Mouse (Mus musculus) liver, embryonic 13.5 days (tissue): ENCODE results near the gene D6Ertd527e. TPM values are rescaled to one million over a fixed set of nuclear protein-coding genes. Genes with fewer than 3 reads are reported as not detected.
"Not testable (repeated sequence)": the region's sequence is repeated elsewhere in the genome, so short reads cannot be mapped to it uniquely, and the experiment has no call there.

Source experiments
- ATAC-seq: fragments of 200-750 bp; cut with Nextera tagmentation; 2 replicates; pipeline ENCODE4 v1.8.0; 2017; ENCODE audit warnings: low read depth, mild to moderate bottlenecking, moderate number of reproducible peaks, moderate library complexity
- DNase-seq: peaks from one replicate; pipeline ENCODE4 v3.0.0; 2022
- H3K27ac ChIP-seq: fragments of 300-500 bp; sonication (generic); 2 replicates; pipeline ENCODE4 v1.5.1; 2015; ENCODE audit warnings: moderate library complexity, mild to moderate bottlenecking, inconsistent platforms
- H3K27me3 ChIP-seq: fragments of 300-500 bp; sonication (generic); 2 replicates; pipeline ENCODE4 v1.6.1; 2015; ENCODE audit warnings: mild to moderate bottlenecking, inconsistent platforms
- H3K36me3 ChIP-seq: fragments of 300-500 bp; sonication (generic); 2 replicates; pipeline ENCODE4 v1.6.1; 2015; ENCODE audit warnings: mild to moderate bottlenecking, inconsistent platforms
- H3K4me1 ChIP-seq: fragments of 300-500 bp; sonication (generic); replicated peaks from 2 replicates; pipeline ENCODE4 v1.6.1; 2015; ENCODE audit warnings: inconsistent platforms
- H3K4me2 ChIP-seq: fragments of 300-500 bp; sonication (generic); 2 replicates; pipeline ENCODE4 v1.6.1; 2015; ENCODE audit warnings: inconsistent platforms, mild to moderate bottlenecking, moderate library complexity
- H3K4me3 ChIP-seq: fragments of 300-500 bp; sonication (generic); replicated peaks from 2 replicates; pipeline ENCODE4 v1.5.1; 2015; ENCODE audit warnings: mild to moderate bottlenecking, inconsistent platforms
- H3K9ac ChIP-seq: fragments of 300-500 bp; sonication (generic); 2 replicates; pipeline ENCODE4 v1.6.1; 2015; ENCODE audit warnings: mild to moderate bottlenecking, inconsistent platforms
- H3K9me3 ChIP-seq: fragments of 300-500 bp; sonication (generic); replicated peaks from 2 replicates; pipeline ENCODE4 v1.6.1; 2016; ENCODE audit warnings: inconsistent platforms
- whole genome bisulfite sequencing: fragments of 180-500 bp; shearing (Covaris S2); methylation state at CpG from one replicate; pipeline ENCODE4 v1.1.7; 2015; ENCODE audit not compliant: insufficient replicate concordance; 5-methylcytosine and 5-hydroxymethylcytosine counted together
- polyA plus RNA-seq: library from polyadenylated mRNA; unstranded; fragments of >200 nt; fragmentation: Nextera tagmentation; extraction: Ambion mirVana; gene quantifications from 2 replicates; pipeline ENCODE4 v1.2.1, GENCODE M21; 2015

The D6Ertd527e gene
- polyA plus RNA-seq, 1 experiment from 2014 or later: not detected

DNA sequence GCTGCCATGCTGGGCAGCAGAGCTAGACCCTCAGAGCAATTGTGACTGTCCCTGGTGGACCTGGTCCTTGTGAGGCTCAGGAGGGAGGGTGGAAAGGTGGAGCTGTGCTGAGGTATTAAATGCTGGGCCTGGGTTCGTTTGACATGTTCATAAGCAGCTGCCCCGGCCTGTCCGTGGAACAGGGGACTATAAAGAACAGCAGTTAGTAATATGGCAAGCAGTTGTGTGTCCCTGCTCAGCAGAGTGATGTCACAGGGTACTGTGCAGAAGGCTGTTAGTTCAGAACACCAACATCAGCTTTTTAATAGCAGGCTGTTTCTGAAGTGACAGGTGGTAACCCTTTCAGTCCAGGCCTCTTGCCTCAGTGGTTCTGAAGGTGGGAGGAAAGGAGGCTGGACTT lies 13.7 kb upstream of the D6Ertd527e start:
- H3K36me3 ChIP-seq: peaks cover 31% of the 10 kb centered on the region
- DNase-seq: no peak
- ATAC-seq: no peak
- H3K9ac ChIP-seq: no peak overlapping the region
- H3K9me3 ChIP-seq: no peaks in the 10 kb centered on the region
- no peaks in the 10 kb centered on the region for H3K27me3 ChIP-seq
- H3K4me3 ChIP-seq: no peak overlapping the region
- peaks cover 22% of the 10 kb centered on the region for H3K4me1 ChIP-seq
- H3K4me2 ChIP-seq: no peak overlapping the region
- WGBS: 78% methylated on average over 3 of the region's 3 CpGs
- H3K27ac ChIP-seq: no peak overlapping the region

DNA sequence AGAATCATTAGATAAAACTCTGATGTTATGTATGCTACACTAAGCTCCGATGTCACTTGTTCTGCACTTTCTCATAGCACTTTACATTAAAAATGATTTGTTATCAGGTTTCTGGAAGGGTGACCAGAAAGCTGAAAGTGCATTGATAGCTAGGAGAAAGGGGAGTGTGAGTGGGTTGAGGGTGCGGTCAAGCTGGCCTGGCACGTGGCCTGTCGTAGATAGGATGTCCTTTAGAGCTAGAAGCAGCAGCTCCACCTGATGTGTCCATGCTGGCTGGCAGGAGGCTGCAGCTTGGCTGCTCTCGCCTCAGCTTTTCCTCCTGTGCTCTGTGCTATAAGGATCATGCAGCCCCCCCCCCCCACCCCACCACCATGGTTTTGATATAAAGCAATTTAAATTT lies 12.1 kb upstream of the D6Ertd527e start:
- no peak overlapping the region for H3K4me3 ChIP-seq
- 0 out of 2 replicates have a peak overlapping the region, but pooled peaks have one; percentile 13 for H3K27ac ChIP-seq
- peaks cover 19% of the 10 kb centered on the region for H3K36me3 ChIP-seq
- H3K4me2 ChIP-seq: no peak overlapping the region
- H3K27me3 ChIP-seq: no peaks in the 10 kb centered on the region
- H3K4me1 ChIP-seq: peaks cover 23% of the 10 kb centered on the region
- ATAC-seq (peak; percentile 77), DNase-seq (no peak)
- 36% methylated on average over 5 of the region's 5 CpGs for WGBS
- no peak overlapping the region for H3K9ac ChIP-seq
- no peaks in the 10 kb centered on the region for H3K9me3 ChIP-seq

DNA sequence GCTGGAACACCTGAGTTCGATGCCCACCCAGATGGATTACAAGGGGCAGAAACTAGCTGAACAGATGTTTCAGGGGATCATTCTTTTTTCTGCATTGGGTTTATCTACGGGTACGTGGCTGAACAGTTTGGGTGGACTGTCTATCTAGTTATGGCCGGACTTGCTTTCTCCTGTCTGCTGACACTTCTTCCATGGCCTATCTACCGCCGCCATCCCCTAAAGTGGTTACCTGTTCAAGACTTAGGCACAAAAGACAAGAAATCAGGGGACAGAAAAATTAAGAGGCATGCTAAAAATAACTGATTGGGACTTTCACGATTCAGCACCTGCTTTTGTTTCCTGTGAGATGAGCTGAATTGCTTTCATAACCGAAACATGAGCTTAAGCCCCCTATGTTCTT lies 10.9 kb upstream of the D6Ertd527e start:
- H3K4me3 ChIP-seq, H3K9ac ChIP-seq, H3K27me3 ChIP-seq, H3K9me3 ChIP-seq, H3K27ac ChIP-seq, H3K4me2 ChIP-seq, DNase-seq, ATAC-seq: not testable (repeated sequence)
- peaks cover 11% of the 10 kb centered on the region; the same call in 1 of the 2 replicates for H3K36me3 ChIP-seq
- 60% methylated on average over 8 of the region's 8 CpGs for WGBS
- H3K4me1 ChIP-seq: peaks cover 23% of the 10 kb centered on the region

DNA sequence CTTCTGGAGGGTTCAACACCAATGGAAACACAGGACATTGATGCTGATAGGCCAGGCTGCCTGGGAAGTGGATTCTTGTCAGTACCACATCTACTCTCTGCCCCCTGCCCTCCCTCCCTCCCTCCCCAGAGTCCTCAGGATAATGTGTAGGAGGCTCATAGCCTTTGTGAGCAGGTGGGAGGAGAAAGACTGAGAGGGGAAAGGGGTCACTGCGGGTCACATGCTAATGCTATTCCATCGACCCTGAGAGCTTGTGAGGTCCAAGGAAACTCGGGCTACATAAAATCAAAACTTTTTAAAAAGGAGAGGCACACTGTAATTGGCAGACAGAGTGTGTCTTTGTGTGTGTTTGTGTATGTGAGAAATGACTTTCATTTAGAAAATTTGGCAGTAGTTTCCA lies 5.3 kb upstream of the D6Ertd527e start:
- H3K27ac ChIP-seq: no peak overlapping the region
- H3K9ac ChIP-seq: no peak overlapping the region
- peaks cover 15% of the 10 kb centered on the region for H3K4me1 ChIP-seq
- no peak for ATAC-seq
- no peaks in the 10 kb centered on the region for H3K27me3 ChIP-seq
- H3K4me3 ChIP-seq: no peak overlapping the region
- 38% methylated on average over 3 of the region's 3 CpGs for WGBS
- H3K4me2 ChIP-seq: no peak overlapping the region
- H3K36me3 ChIP-seq: no peaks in the 10 kb centered on the region
- no peak for DNase-seq
- no peaks in the 10 kb centered on the region for H3K9me3 ChIP-seq

DNA sequence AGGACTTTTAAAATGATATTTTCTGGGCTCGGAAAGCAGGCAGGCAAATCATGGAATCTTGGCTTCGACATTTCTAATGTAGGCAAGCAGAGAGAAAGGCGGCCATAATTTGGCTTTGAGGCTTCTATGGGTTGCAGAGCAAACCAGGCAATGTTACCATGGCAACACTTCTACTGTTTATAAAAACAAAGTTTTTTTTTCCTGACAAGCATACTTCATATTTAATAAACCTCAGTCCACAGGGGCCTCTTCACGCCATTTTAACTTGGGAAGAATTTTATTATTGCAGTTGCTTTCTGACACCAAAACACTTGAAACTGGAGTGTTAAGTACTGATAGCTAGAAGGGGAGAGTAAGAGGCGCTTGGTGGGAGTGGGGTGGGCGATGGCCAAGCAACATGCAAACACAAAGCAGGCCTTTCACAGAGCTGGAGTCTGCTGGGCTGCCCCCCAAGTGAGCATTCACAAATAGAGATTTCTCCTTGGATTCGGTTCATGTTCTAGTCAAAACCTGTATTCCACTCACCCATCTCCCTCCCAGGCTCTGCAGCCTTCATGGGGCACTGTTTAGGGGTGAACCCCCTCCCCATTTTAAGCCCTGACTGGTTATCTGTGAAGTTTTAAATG lies 4.8 kb upstream of the D6Ertd527e start:
- Histone ChIP-seq H3K27ac (no peak overlapping the region), H3K36me3 (no peaks in the 10 kb centered on the region), H3K27me3 (no peaks in the 10 kb centered on the region), H3K4me3 (no peak overlapping the region), H3K9ac (no peak overlapping the region), H3K4me1 (peaks cover 15% of the 10 kb centered on the region), H3K4me2 (no peak overlapping the region), H3K9me3 (no peaks in the 10 kb centered on the region)
- WGBS: 61% methylated on average over 7 of the region's 7 CpGs
- ATAC-seq (no peak), DNase-seq (no peak)

DNA sequence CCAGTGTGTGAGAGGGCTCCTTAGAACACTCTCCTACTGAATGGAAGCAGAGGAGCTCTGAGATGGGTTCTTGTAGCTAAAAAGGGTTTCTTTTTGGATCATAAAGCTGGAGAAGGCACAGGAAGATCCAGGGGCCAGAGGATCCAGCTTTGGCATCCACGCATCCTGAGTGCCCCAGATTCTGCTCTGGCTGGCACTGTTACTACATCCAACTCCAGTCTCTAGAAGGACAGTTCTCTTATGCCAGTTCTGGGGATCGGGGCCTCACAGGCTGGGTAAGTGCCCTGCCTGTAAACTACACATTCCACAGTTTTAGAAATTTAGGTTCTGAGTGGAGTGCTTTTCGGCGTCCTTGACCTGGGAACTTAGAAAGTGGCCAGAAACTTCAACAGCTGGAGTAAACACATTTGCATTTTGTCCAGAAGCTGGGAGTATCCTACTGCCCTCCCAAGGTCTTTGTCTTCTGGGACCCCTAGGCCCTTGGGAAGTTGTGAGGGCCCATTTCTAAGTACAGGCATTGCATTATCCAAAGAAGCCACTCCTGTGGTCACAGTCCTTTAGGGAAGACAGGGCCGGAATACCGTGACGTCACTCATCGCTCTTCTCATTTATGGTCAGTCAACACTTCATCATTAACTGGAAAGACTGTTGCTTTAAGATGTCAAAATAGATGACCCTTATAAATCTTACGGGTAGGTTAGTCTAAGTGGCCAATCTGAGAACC lies 4.1 kb upstream of the D6Ertd527e start:
- Histone ChIP-seq H3K27ac (no peak overlapping the region), H3K4me1 (peaks cover 15% of the 10 kb centered on the region), H3K36me3 (no peaks in the 10 kb centered on the region), H3K9ac (no peak overlapping the region), H3K4me3 (no peak overlapping the region), H3K27me3 (no peaks in the 10 kb centered on the region), H3K9me3 (no peaks in the 10 kb centered on the region), H3K4me2 (no peak overlapping the region)
- 75% methylated on average over 9 of the region's 9 CpGs for WGBS
- ATAC-seq (no peak), DNase-seq (no peak)

DNA sequence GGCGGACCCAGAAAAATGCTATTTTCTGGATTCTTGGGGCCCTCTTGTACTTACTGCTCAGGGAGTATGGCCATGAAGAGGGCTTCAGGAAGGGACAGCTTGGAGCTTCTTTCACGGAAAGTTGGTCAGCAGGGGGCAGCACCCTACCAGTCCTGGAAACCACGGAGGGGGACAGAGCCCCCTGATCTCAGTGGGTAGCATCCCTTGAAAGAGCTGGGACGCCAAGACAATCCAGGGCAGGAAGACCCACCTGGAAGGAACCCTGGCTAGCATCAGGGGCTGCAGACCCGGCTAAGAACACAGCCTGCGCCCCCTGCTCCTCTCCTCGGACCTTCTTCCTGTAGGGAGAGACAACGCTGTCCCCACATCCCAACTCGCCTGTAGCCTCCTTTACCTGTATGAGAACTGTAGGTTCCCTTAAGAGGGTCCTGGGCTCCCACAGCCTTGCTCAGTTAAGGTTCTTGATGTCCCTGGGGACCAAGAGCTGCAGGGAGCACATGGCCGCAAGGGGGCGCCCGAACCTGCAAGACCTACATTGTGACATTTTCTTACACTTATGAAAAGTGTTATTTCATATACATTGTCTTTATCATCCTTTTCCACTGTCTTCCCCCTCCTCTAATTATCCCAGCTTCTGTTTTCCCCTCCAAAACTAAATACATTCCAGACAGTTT lies 3.1 kb upstream of the D6Ertd527e start:
- no peaks in the 10 kb centered on the region for H3K27me3 ChIP-seq
- peak overlapping the region; percentile 17; the same call in 1 of the 2 replicates for H3K9ac ChIP-seq
- no peaks in the 10 kb centered on the region for H3K9me3 ChIP-seq
- DNase-seq (peak; percentile 65), ATAC-seq (peak; percentile 45; the same call in 1 of the 2 replicates)
- H3K27ac ChIP-seq: no peak overlapping the region
- H3K36me3 ChIP-seq: no peaks in the 10 kb centered on the region
- peaks cover 15% of the 10 kb centered on the region for H3K4me1 ChIP-seq
- 0 out of 2 replicates have a peak overlapping the region, but pooled peaks have one; percentile 18 for H3K4me3 ChIP-seq
- peak overlapping the region; percentile 52 for H3K4me2 ChIP-seq
- WGBS: 10% methylated on average over 12 of the region's 12 CpGs

DNA sequence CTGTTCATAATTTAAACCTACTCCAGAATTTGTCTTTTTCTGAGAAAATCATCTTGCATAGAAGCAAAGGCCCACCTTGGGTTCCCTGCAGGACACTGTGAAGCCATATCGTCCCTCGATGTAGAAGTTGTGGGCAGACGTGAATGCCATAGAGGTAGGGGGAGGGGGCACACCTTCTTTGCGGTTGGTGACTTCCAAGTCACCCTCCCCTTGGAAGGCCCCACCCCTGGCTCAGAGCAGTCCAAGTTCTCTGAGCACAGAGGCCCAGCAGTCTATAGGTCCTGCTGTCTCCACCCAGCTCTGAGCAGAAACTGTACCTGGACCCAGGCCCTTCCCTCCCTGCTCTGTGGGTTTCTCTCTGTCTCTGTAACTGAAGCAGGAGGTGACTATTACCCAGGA lies 2.6 kb upstream of the D6Ertd527e start:
- no peaks in the 10 kb centered on the region for H3K27me3 ChIP-seq
- no peak overlapping the region for H3K4me3 ChIP-seq
- H3K4me1 ChIP-seq: peaks cover 12% of the 10 kb centered on the region
- no peaks in the 10 kb centered on the region for H3K36me3 ChIP-seq
- ATAC-seq (0 out of 2 replicates have a peak, but pooled peaks have one; percentile 36), DNase-seq (no peak)
- H3K27ac ChIP-seq: no peak overlapping the region
- H3K4me2 ChIP-seq: no peak overlapping the region
- no peaks in the 10 kb centered on the region for H3K9me3 ChIP-seq
- no peak overlapping the region for H3K9ac ChIP-seq
- WGBS: 11% methylated on average over 4 of the region's 4 CpGs

DNA sequence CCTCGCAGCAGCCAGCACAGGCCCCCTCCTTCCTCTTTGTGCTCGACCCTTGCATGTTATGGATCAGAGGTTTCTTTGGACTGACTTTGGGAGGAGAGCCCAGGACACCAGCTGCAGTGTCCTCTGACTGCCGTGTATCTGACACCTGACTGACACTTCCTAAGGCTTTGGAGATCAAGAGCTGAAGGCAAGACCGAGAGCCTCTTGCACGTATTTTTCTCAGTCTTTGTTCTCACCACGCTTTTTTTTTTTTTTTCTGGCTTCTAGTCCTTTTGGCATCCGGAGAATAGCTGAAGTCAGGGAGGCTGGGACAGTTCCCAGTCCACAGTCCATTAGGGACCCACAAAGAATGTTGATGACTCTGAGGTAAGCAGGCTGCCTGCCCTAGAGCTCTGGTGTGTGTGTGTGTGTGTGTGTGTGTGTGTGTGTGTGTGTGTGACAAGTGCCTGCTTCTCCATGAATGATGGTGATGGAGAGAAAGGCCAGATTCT lies 2.1 kb upstream of the D6Ertd527e start:
- H3K9ac ChIP-seq: no peak overlapping the region
- no peak for ATAC-seq
- 36% methylated on average over 7 of the region's 7 CpGs for WGBS
- DNase-seq: no peak
- no peaks in the 10 kb centered on the region for H3K9me3 ChIP-seq
- H3K4me3 ChIP-seq: no peak overlapping the region
- H3K4me2 ChIP-seq: no peak overlapping the region
- no peaks in the 10 kb centered on the region for H3K36me3 ChIP-seq
- H3K27ac ChIP-seq: no peak overlapping the region
- peaks cover 12% of the 10 kb centered on the region for H3K4me1 ChIP-seq
- H3K27me3 ChIP-seq: no peaks in the 10 kb centered on the region

DNA sequence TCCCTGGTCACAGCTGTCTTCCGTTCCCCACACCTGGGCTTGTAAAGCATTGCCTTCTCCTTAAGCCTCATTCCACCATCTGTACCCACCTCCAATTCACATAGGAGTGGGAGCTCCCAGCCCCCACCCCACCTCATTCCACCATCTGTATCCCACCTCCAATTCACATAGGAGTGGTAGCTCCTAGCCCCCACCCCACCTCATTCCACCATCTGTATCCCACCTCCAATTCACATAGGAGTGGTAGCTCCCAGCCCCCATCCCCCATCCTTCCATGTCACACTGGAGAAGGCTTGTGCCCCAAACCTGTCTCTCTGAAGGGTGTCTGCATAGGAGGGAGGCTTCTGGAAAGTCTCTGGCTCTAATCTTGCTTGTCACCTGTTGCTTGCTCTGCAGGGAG lies 1.2 kb upstream of the D6Ertd527e start:
- WGBS: 85% methylated on average over 1 of the region's 1 CpGs
- ATAC-seq: no peak
- no peak for DNase-seq
- no peaks in the 10 kb centered on the region for H3K9me3 ChIP-seq
- H3K36me3 ChIP-seq: no peaks in the 10 kb centered on the region
- H3K4me1 ChIP-seq: peaks cover 12% of the 10 kb centered on the region
- no peak overlapping the region for H3K4me3 ChIP-seq
- no peak overlapping the region for H3K9ac ChIP-seq
- no peak overlapping the region for H3K27ac ChIP-seq
- H3K27me3 ChIP-seq: no peaks in the 10 kb centered on the region
- H3K4me2 ChIP-seq: no peak overlapping the region

DNA sequence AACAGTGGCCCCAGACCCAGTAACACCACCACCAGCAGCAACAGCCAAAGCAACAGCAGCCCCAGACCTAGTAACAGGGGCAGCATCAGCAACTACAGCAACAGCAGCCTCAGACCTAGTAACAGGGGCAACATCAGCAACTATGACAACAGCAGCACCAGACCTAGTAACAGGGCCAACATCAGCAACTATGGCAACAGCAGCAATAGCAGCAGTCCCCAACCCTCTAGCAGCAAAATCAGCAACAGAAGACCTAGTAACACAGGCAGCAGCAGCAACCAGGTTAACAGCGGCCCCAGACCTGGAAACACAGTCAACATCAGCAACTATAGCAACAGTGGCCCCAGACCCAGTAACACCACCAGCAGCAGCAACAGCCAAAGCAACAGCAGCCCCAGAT lies 6.9 kb downstream of the D6Ertd527e start:
- ATAC-seq (no peak), DNase-seq (no peak)
- no peak overlapping the region for H3K4me3 ChIP-seq
- no peaks in the 10 kb centered on the region for H3K9me3 ChIP-seq
- WGBS: 73% methylated on average over 1 of the region's 1 CpGs
- no peak overlapping the region for H3K4me2 ChIP-seq
- no peaks in the 10 kb centered on the region for H3K4me1 ChIP-seq
- no peak overlapping the region for H3K9ac ChIP-seq
- no peaks in the 10 kb centered on the region for H3K27me3 ChIP-seq
- no peaks in the 10 kb centered on the region for H3K36me3 ChIP-seq
- H3K27ac ChIP-seq: no peak overlapping the region
